Mouse (Mus musculus) common myeloid progenitor, adult 5-6 weeks (primary cell): ENCODE measurements around the gene Cish. TPM values are rescaled to one million over a fixed set of nuclear protein-coding genes. Genes with fewer than 3 reads are reported as not detected.

Experiments used
- ATAC-seq: replicated peaks from 2 replicates; pipeline ENCODE4 v1.8.0; 2016; ENCODE audit warnings: low read depth, mild to moderate bottlenecking, moderate TSS enrichment, inconsistent platforms; ENCODE audit not compliant: poor library complexity, severe bottlenecking
- total RNA-seq: library from RNA; stranded (forward); fragments of 200-1000, 187-1606 nt; gene quantifications from 2 replicates; pipeline ENCODE4 v1.2.3, GENCODE M21; 2017

Gene Cish
- total RNA-seq, 1 experiment from 2014 or later = 0.27 TPM

DNA sequence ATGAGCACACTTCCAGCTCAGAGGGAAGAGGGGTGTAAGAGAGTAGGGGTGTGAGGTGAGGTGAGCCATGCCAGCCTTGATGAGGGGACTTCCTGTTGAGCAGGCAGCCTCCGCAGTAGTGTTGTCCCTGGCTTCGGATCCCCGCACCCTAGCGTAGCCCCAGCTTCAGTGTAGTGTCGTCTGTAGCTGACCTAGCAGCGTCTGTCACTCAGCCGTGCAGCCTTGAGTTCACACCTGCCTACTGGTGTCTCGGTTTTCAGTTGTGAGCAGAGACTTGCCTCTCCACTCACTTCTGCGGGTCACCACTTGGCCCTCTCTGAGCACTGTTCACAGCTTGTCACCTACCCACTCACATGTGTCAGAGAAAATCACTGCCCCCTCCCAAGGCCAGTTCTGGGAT, 13.3 kb downstream of the Cish start:
- ATAC-seq = no peak

GRCm38 (mm10) chr9:107309600-107309999, 13.8 kb downstream of the Cish start:
- no peak for ATAC-seq

DNA sequence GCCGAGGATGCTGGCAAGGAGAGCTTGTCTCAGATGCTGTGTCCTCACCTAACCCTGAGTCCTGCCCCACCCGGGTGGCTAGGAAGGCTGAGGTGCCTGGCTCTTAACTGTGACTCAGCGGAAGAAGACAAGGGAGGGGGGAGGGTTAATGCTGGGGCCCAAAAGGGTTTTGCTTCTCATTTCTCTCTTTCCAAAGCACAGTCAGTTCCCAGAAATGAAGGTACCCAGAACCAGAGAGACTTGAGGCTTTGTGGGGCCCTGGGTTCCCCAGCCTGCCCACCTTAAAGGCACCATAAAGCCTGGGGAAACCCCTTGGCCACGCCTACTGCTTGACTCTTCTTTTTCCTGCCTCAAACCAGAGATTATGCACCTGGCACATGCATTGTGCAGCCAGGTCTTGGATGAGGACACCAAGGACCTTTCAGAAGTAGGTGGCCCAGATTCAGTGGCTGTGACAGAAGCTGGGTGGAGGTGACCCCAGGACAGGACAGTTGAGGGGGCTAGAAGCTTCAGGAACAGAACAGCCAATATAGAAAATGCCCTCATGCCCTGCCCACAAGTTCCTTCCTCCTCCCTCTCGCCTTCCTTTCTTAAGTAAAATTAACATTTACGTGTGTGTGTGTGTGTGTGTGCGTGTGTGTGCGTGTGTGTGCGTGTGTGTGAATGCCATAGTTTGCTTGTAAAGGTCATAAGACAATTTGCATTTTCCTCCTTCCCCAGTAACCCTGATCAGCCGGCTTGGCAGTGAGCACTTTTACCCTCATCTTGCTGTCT, 17.2 kb downstream of the Cish start:
- peak; percentile 88 for ATAC-seq

GRCm38 (mm10) chr9:107313926-107314325, 18.1 kb downstream of the Cish start:
- no peak for ATAC-seq

- ATAC-seq = no peak
Measured at GRCm38 (mm10) chr9:107315791-107316190, 20.0 kb downstream of the Cish start.

DNA sequence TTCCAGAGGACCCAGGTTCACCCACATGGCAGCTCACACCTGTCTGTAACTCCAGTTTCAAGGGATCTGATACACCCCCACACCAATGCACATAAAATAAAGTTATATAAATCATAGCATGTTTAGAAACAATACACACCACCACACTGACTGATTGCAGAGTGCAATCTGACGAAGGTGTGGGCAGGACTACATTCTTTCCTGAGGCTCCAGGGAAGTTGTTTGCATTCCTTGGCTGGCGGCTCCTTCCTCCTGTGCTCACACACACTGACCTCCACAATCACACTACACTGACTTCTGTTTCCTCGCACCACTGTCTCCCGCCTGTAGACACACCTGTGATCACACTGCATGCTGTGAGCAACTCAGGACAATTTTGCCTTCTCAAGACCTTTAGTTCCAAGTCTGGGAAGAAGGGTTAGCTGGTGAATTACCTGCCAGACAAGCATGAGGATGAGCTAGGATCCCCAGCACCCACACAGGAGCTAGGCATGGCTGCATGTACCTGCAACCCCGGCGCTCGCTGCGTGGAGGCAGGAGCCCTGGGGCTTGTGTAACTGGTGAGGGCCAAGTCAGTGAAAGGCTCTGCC, 26.7 kb downstream of the Cish start:
- ATAC-seq = no peak

- peak; percentile 85 for ATAC-seq
Measured at GRCm38 (mm10) chr9:107323558-107323957, 27.7 kb downstream of the Cish start.

DNA sequence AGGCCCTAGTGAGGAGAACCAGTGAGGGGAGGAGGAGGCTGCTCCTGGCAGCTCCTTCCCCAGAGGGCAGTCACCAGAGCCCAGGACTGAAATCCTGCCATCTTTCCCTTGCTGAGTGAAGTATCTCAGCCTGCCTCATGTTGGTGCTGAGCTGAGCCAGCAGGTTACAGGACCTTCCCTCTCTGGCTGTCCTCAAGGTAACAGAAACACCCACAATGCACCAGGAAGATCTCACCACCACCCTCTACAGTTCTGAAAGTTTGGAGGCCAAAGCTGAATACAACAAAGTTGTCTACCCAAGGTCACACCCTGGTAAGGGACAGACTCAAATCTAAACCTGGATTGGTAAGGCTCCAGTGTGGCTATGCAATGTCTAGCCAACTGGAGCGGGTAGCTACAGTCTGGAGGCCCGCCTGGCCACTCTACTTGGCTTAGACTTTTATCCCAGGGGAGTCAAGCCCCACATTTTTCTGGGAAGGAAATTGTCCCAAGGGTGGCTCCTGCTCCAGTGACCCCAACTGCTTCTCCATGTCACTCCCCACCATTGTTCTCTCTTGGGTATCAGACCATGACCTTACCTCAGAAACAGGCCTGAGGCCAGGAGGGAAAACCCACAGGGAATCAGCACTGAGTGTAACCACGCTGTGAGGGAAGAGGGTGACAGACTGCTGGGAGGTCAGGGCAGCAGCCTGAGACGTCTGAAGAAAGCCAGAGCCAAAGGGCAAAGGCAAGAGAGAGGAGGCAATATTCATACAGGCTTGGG, 29.2 kb downstream of the Cish start:
- ATAC-seq = no peak

DNA sequence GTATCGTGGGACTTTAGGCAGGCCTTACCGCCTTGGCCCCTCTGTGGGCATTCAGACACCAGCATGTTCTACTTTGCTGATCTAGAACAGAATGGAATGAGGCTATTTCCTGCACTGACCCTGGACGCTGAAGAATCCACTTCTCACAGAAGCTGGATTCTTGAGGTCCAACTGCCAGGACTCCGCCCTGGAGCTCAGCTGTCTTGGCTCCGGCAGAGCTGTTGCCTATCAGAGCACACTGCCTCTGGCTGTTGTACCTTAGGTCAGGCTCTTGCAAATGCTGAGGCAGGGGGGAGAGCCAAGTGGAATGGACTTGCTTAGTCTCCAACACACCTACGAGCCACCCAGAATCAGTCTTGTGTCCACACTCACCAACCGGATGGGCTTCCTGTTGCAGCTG, 30.1 kb downstream of the Cish start:
- no peak for ATAC-seq

- no peak for ATAC-seq
Measured at GRCm38 (mm10) chr9:107327879-107328620, 32.2 kb downstream of the Cish start.

- ATAC-seq = no peak
Measured at GRCm38 (mm10) chr9:107330791-107331190, 35.0 kb downstream of the Cish start.

- ATAC-seq = no peak
Measured at GRCm38 (mm10) chr9:107333686-107334085, 37.9 kb downstream of the Cish start.

DNA sequence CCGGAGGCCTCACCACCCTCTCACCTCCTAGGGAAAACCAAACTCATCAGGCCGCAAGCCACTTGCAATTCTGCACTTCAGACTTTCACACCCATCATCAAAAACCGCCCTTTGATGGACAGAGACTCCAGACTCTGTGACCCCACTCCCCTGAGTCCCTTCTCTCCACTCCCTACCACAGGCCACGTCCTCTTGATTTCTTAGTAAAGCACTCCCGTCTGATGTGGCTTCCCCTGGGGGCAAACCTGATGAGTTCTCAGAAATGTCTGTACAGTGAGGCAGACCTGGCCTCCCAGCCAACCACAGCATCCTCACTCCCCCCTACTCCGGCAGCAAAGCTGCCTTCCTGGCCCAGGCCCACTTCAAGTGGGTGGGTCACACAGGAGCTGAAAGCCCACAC, 38.5 kb downstream of the Cish start:
- ATAC-seq = no peak

DNA sequence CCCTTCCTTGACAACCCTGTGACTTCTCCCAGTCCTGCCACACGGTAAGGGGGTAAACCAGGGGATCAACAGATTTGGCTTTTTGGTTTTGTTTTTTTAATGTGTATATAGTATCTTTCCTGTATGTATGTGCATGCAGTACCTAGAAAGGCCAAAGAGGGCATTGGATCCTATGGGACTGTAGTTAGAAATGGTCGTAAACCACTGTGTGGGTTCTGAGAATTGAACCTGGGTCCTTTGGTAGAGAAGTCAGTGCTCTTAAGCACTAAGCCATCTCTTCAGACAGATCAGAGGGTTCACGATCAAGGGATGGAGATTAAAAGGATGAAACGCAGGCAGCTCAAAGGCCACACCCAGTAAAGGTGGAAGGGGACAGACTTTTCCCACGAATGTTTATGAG, 39.2 kb downstream of the Cish start:
- no peak for ATAC-seq

DNA sequence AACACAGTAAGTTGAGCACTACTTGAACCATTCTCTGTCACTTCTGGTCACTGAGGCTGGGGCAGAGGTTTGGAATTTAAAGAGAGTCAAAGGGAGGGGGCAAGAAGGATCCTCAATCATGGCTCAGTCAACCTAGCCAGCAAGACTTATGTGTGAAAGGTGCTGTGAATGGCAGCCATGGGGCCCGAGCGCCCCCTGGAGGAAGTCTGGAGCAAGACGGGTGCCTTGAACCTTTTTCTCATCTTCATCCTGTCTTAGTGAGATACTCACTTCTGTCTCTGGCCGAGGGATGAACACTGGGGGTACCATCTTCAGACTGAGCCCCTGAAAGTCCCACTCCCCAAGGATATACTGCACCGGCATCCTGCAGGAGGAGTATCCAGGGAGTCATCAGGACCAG, 40.1 kb downstream of the Cish start:
- peak; percentile 48 for ATAC-seq

- ATAC-seq = no peak
Measured at GRCm38 (mm10) chr9:107336386-107336785, 40.6 kb downstream of the Cish start.

DNA sequence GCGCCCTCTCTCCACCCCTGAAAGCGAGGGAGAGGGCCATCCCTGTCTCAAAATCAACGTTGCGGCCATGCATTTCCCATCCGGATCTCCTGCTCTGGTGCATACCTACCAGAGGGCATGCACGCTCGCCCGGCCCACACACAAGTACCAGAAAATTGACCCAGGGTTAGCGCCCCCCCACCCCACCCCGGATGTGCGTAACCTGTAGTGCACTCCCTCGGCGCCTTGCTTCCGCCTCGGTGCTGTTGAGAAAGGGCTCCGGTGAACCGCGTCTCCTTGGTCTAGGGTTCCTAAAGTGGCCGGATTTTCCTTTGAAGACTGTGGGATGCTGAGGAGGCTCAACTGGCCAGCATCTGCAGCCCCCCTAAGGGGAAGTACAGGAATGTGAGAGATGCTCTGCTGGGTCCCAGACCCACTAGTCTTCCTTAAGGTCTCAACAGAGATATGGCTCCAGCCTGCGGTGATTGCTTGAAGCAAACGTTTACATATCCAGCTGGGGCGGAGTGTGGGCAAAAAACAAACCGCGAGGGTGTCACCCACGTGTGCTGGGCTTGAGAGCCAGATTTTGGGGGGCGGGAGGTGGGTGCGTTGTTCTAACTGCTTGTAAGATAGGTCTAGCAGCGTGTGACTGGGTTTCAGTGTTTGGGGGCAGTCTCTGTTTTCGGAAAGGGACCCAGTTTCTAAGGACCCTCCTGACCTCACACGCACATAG, 42.5 kb downstream of the Cish start, which contains the start of gene Hemk1:
Gene Hemk1 (minus strand): TSS at position 179 of the 712 bp plus-strand sequence.
- peak; percentile 67 for ATAC-seq

DNA sequence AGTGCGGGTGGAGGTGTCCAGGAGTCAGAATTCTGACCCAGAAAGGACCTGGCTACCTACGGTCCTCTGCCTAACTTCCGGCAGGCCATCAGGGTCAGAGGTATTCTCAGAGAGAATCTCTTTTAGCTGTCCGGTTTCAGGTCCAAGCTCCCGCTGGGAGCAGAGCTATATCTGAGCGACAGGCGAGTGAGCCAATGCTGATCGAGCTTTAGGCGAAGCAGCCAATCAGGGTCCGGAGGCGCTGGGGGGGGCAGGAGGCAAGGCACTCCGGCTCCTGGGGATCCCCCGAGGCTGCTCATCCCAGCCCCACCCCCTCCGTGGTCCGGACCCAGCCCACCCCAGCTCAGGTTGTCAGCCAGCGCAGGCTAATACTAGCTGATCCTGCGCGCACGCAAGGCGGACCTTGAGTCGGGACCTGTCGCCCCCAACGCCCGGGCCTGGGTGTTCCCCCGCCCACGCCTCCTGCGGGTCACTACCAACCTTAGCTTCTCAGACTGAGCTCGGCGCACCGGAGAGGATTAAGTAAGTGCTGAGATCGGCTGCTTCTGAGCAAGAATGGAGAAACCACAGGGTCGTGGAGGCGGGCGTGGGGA, 44.5 kb downstream of the Cish start, which contains the start of gene 6430571L13Rik:
Gene 6430571L13Rik (plus strand): TSS at position 336 of the 593 bp plus-strand sequence.
- ATAC-seq = peak; percentile 79

GRCm38 (mm10) chr9:107340911-107341645, 45.3 kb downstream of the Cish start:
- no peak for ATAC-seq
